10 mouse cellular contexts compared by ENCODE assay signal in genomic region chr19:14777198-14777597, GRCm38 (mm10).
DNase-seq lines count a peak whose midpoint lies in the region; ATAC-seq and TF ChIP-seq lines count a peak whose summit lies in the region.
"Had no signal": no experiment of that assay in that cellular context is flagged by ENCODE, and none has a peak within 500 bp of the region (broad histone marks: within the 10 kb centered on the region; RNA-seq: fewer than 3 reads in every experiment).

No protein-coding gene starts in this region.

- H3K27ac ChIP-seq in heart, embryonic 14.5 days (replicated peaks in 1 of 2; ENCODE audit: control insufficient read depth in 1 of 2, insufficient read depth in 1 of 2, low read depth in 2 of 2, low read length in 2 of 2) = no peak overlapping the region
- no peak overlapping the region for H3K27ac ChIP-seq in forebrain, embryonic 16.5 days (ENCODE audit: low read length)
- no peak overlapping the region for H3K27ac ChIP-seq in left cerebral cortex, adult 2 months
- no peak overlapping the region for H3K27ac ChIP-seq in neural tube, embryonic 15.5 days (replicated peaks)
- H3K27ac ChIP-seq: limb, embryonic 15.5 days had no signal

- 0 out of 2 replicates have a peak, but pooled peaks cover 13% of the 10 kb centered on the region for H3K27me3 ChIP-seq in heart, embryonic 14.5 days (ENCODE audit: control insufficient read depth, insufficient read depth, low read length)
- H3K27me3 ChIP-seq in forebrain, embryonic 16.5 days (replicated peaks; ENCODE audit: control insufficient read depth, insufficient read depth, low read length) = peaks cover 8% of the 10 kb centered on the region
- H3K27me3 ChIP-seq in neural tube, embryonic 15.5 days (replicated peaks) = no peaks in the 10 kb centered on the region

- no peak overlapping the region for H3K9ac ChIP-seq in heart, embryonic 14.5 days (ENCODE audit: low read length)
- no peak overlapping the region for H3K9ac ChIP-seq in forebrain, embryonic 16.5 days (replicated peaks; ENCODE audit: low read depth, low read length)
- 0 out of 2 replicates have a peak overlapping the region, but pooled peaks have one; percentile 1 for H3K9ac ChIP-seq in neural tube, embryonic 15.5 days (replicated peaks)
- H3K9ac ChIP-seq: limb, embryonic 15.5 days had no signal

- peak overlapping the region; percentile 23 for H3K4me2 ChIP-seq in heart, embryonic 14.5 days (ENCODE audit: low read length)
- H3K4me2 ChIP-seq in forebrain, embryonic 16.5 days (ENCODE audit: low read length) = peak overlapping the region; percentile 27
- H3K4me2 ChIP-seq in neural tube, embryonic 15.5 days = peak overlapping the region; percentile 43
- H3K4me2 ChIP-seq: limb, embryonic 15.5 days had no signal

- no peak for DNase-seq in heart, adult 9 months (ENCODE audit: low spot score in 2 of 2)
- peak in 1 of 2 experiments; percentile 31 for DNase-seq in left cerebral cortex, adult 2 months (ENCODE audit: extremely low spot score in 1 of 2, low spot score in 2 of 2)
- DNase-seq in lung, adult 2 months = no peak
- DNase-seq in thymus, postnatal 25 days = no peak
- no peak for DNase-seq in adrenal gland, postnatal 36 days

- peaks cover 2 to 6% of the 10 kb centered on the region in 2 experiments; a peak in 1 of 4 replicates for H3K4me1 ChIP-seq in heart, embryonic 14.5 days (ENCODE audit: control insufficient read depth in 2 of 2, insufficient read depth in 2 of 2, low read length in 2 of 2)
- peaks cover 12% of the 10 kb centered on the region for H3K4me1 ChIP-seq in forebrain, embryonic 16.5 days (replicated peaks; ENCODE audit: control insufficient read depth, insufficient read depth, low read length)
- H3K4me1 ChIP-seq in neural tube, embryonic 15.5 days = peaks cover 14% of the 10 kb centered on the region
- H3K4me1 ChIP-seq in lung, adult 2 months (ENCODE audit: control insufficient read depth, insufficient read depth, low read length) = no peaks in the 10 kb centered on the region
- H3K4me1 ChIP-seq: limb, embryonic 15.5 days had no signal

- no peak for TF ChIP-seq CTCF in left cerebral cortex, adult 2 months (IDR thresholded peaks at IDR 0.05)
- no peak for TF ChIP-seq CTCF in lung, adult 2 months (IDR thresholded peaks at IDR 0.05; ENCODE audit: insufficient read depth, low read length)

- intact Hi-C loops in left cerebral cortex, adult 2 months (cut with DNase I) = no loop called here

- H3K4me3 ChIP-seq in heart, embryonic 14.5 days (ENCODE audit: control insufficient read depth in 1 of 2, insufficient read depth in 1 of 2, low read depth in 1 of 2, low read length in 2 of 2) = no peak overlapping the region
- 0 out of 2 replicates have a peak overlapping the region, but pooled peaks have one; percentile 8 for H3K4me3 ChIP-seq in forebrain, embryonic 16.5 days (replicated peaks; ENCODE audit: low read length)
- peak overlapping the region; percentile 11; the same call in 1 of the 2 replicates for H3K4me3 ChIP-seq in left cerebral cortex, adult 2 months
- H3K4me3 ChIP-seq in neural tube, embryonic 15.5 days (replicated peaks) = 0 out of 2 replicates have a peak overlapping the region, but pooled peaks have one; percentile 9
- no peak overlapping the region for H3K4me3 ChIP-seq in lung, adult 2 months (replicated peaks; ENCODE audit: extremely low read depth, low read depth, low read length)
- H3K4me3 ChIP-seq: limb, embryonic 15.5 days had no signal

- H3K36me3 ChIP-seq in heart, embryonic 14.5 days (ENCODE audit: control insufficient read depth, insufficient read depth, low read length) = no peaks in the 10 kb centered on the region
- no peaks in the 10 kb centered on the region for H3K36me3 ChIP-seq in forebrain, embryonic 16.5 days (ENCODE audit: control insufficient read depth, insufficient read depth)
- H3K36me3 ChIP-seq in neural tube, embryonic 15.5 days = no peaks in the 10 kb centered on the region
- H3K36me3 ChIP-seq: limb, embryonic 15.5 days had no signal

- WGBS in heart, embryonic 14.5 days = 12% methylated on average over 10 of the region's 10 CpGs
- 3% methylated on average over 10 of the region's 10 CpGs for WGBS in forebrain, embryonic 16.5 days
- WGBS in neural tube, embryonic 15.5 days = 3% methylated on average over 10 of the region's 10 CpGs
- 22% methylated on average over 10 of the region's 10 CpGs for WGBS in lung, adult 2 months

- no peak for ATAC-seq in heart, embryonic 14.5 days (ENCODE audit: insufficient number of reproducible peaks, insufficient read depth, low FRiP score, low read depth)
- peak; percentile 96 for ATAC-seq in forebrain, embryonic 16.5 days
- 0 out of 2 replicates have a peak, but pooled peaks have one; percentile 41 for ATAC-seq in neural tube, embryonic 15.5 days (ENCODE audit: low FRiP score)
- ATAC-seq: CD4-positive, CD25-positive, alpha-beta regulatory T cell, adult 4 months had no signal

- TF ChIP-seq POLR2A in lung, adult 2 months (IDR thresholded peaks at IDR 0.05; ENCODE audit: borderline replicate concordance, extremely low read depth, low read depth, low read length) = no peak

- H3K9me3 ChIP-seq in heart, embryonic 14.5 days (ENCODE audit: control insufficient read depth, low read length) = no peaks in the 10 kb centered on the region
- no peaks in the 10 kb centered on the region for H3K9me3 ChIP-seq in forebrain, embryonic 16.5 days (ENCODE audit: control insufficient read depth, low read length)
- H3K9me3 ChIP-seq in neural tube, embryonic 15.5 days (replicated peaks) = no peaks in the 10 kb centered on the region
- H3K9me3 ChIP-seq: limb, embryonic 15.5 days had no signal

Comparison
In these comparisons a context has a peak if more than half of its experiments do, and no peak if none do; other contexts are left out.
1. H3K4me3 ChIP-seq: peak in forebrain, embryonic 16.5 days (single experiment), left cerebral cortex, adult 2 months (single experiment) and neural tube, embryonic 15.5 days (single experiment); none in heart, embryonic 14.5 days (0 of 2) and lung, adult 2 months (single experiment).
2. Peak in every context shown above with its lines, with median percentiles within 50 percentile points of each other: H3K4me2 ChIP-seq.